Mouse (Mus musculus) cerebellum, adult 18-20 months (tissue): ENCODE measurements around the gene Matk.
"Not testable (repeated sequence)": the region's sequence is repeated elsewhere in the genome, so short reads cannot be mapped to it uniquely, and the experiment has no call there.

ENCODE experiments used
- DNase-seq, 2 experiments: peaks; one replicate each; pipeline ENCODE4 v3.0.0; 2021

Gene Matk

DNA sequence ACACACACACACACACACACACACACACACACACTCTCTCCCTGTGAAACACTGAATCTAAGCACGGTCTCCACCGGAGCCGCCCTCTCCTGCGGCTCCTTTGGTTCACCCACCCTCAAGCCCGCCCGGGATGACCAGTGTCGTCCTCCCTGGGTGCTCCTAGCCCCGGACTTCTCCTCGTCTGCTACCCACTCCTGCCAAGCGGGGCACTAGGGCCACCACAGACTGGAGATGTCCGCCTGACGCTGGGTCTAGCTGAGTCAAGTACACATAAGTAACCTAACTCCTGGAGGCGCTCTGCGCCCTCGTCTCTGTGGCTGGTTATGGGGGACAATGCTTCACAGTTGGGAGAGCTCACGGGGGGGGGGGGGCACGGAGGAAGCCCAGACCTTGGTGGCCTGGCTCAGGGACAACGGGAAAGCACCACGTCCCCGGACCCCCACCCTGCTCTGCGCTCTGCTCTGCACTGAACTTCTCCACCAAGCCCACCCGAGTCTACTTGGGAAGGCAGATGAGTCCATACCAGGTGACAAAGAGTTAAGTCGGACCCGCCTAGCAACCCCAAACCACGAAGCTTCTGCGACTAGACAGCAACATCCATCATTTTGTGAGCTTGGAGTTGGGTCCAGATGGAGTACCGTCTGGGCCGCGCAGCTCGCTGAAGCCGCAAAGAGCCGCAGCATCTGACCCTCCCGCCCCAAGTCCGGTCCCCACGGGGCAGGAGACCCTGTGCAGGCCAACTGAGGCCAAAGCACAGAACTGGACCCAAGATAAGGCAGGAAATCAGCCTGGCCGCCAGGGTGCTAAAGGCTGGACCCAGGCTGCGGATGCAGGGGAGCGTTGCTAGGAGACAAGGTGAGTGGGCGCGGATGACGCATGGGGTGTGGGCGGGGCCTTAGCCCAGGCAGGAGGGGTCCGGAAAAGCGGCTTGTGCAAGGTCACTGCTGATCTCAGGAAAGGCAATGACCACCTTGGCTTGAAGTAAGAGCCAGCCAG lies at the start of gene Matk:
Gene Matk, plus strand, starts transcription at position 512 of the 996 bp plus-strand sequence.
- peak; percentile 68 to 73 for DNase-seq

DNA sequence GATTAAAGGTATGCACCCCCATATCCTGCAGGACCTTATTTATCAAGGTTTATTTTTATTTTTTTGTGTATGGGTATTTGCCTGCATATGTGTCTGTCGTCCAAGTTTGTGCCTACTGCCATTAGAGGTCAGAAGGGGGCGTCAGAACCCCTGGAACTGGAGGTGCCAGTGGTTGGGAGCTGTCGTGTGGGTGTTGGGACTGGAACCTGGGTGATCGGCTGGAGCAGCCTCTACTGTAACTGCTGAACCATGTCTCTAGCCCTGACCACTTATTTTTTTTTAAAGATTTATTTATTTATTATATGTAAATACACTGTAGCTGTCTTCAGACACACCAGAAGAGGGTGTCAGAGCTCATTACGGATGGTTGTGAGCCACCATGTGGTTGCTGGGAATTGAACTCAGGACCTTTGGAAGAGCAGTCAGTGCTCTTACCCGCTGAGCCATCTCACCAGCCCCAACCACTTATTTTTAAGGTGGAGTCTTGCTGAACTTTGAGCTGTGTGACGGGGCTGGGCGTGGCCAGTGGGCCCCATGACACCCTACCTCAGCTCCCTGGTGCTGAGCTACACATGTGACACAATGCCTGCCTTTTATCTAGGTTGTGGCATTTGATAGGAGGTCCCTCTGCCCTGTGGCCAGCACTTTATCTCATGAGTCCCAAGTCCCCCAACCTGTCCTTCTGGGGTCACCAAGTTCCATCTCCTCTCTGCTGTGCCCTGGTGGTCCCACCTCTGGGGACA lies 49.6 kb upstream of the Matk start:
- no peak for DNase-seq

DNA sequence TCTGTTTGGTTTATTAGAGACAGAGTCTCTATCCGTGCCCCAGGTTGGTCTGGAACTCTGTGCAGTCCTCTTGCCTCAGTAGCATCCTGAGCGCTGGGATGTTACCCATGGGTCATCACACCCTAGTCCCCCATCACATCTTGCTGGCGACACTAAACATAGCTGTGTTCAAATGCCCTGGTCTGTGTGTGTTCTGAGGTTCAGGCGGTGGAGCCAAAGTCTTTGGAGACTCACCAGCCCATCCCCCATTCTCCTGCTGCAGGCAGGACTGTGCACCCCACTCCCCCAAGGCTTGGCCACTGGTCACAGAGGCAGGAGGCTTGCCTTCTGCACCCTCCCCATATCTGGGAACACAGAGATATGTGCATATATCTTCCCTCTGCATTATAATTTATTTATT lies 48.6 kb upstream of the Matk start:
- DNase-seq: no peak

DNA sequence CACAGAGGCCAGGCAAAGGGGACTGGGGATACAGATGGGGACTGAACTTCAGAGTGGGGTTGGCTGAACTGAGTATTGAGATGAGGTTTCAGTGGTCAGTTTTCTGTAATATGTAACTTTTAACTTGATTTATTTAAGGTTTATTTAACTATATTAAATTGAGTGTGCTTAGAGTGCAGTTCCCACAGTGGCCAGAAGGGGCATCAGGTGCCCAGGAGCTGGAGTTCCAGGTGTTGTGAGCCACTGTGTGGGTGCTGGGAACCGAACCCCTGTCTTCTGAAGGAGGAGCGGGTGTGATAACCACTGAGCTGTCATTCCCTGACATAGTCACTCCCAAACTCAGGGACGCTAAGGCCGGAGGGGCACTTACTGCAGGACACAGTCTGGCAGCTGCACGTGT lies 42.6 kb upstream of the Matk start:
- no peak for DNase-seq

DNA sequence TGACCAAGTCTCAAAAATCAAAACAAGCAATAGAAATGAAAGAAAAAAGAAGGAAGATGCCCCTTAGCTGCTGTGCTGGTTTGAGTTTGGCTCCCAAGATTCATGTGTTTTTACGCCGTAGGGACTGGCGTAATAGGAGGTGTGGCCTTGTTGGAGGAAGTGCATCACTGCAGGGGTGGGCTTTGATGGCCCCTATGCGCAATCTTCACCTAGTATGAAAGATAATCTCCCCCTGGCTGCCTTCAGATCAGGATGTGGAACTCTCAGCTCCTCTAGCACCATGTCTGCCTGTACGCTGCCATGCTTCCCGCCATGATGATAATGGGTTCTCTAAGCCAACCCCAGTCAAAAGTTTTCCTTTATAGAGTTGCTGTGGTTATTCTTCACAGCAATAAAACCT lies 36.5 kb upstream of the Matk start:
- no peak for DNase-seq

- DNase-seq: no peak
Observed at GRCm38 (mm10) chr10:81216810-81217209, 35.9 kb upstream of the Matk start.

DNA sequence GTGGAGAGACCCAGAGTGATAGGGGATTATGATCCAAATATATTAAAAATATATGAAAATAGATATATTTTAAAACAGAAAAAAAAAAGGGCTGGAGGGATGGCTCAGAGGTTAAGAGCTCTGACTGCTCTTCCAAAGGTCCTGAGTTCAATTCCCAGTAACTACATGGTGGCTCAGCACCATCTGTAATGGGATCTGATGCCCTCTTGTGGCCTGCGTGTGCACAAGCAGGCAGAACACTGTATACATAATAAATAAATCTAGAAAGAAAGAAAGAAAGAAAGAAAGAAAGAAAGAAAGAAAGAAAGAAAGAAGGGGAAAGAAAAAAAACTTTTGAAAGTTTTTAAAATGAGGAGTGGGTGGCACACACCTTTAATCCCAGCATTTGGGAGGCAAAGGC lies 35.5 kb upstream of the Matk start:
- DNase-seq: peak in 1 of 2 experiments; percentile 39

- DNase-seq: peak; percentile 70 to 79
Observed at GRCm38 (mm10) chr10:81217964-81218363, 34.8 kb upstream of the Matk start.

- DNase-seq: no peak
Observed at GRCm38 (mm10) chr10:81221402-81222015, 31.2 kb upstream of the Matk start.

- not testable (repeated sequence) for DNase-seq
Observed at GRCm38 (mm10) chr10:81223731-81224130, 29.0 kb upstream of the Matk start.

- DNase-seq: peak; percentile 51 to 66
Observed at GRCm38 (mm10) chr10:81229735-81230437, 22.8 kb upstream of the Matk start.

DNA sequence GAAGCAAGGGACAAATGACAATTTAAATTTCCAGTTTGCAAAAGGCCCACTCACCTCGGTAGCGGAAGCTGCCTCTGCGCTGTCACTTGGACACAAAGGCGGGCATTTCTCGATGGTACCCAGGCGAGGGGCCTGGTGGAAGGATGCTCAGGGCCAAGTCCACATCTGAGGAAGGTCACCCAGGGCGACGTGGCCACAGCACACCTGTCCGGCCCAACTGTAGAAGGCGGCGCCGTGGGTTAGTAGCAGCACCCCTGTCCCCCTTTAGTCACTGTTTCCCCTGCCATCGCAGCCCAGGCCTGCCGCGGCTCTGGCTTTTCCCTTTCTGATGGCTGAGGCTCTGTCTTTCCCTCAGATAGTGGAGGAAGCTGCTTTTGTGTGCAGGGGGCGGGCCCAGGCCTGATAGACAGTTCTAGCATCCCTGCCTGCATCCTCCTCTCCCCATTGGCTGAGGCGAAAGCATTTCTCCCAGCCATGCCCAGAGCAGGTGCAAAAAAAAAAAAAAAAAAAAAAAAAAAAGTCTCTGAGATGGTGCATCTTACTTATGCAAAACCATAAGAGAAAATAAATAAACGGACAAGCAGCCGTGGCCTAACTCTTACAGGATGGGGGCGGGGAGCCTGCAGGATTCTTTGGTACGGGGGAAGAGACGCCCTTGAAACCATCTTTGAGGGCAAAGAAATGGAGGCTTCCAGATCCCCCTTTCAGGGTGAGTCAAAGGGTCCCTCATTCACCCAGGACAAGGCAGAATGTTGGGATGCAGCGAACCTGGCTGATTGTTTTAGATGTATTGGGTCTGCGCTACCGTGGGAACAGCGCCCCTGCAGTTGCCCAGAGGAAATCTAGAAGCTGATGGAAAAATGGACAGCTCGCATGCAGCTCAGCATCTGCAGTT lies 22.1 kb upstream of the Matk start, which contains the start of gene Atcay:
Gene Atcay, minus strand, starts transcription at position 396 of the 895 bp plus-strand sequence.
- peak; percentile 85 to 92 for DNase-seq

- DNase-seq: peak in 1 of 2 experiments; percentile 31
Observed at GRCm38 (mm10) chr10:81231436-81231835, 21.3 kb upstream of the Matk start.

GRCm38 (mm10) chr10:81232580-81233225 lies 20.0 kb upstream of the Matk start, which contains the start of gene Zfr2:
Gene Zfr2 (plus strand): TSS chr10:81233155.
- DNase-seq: peak; percentile 96 to 97

- no peak for DNase-seq
Observed at GRCm38 (mm10) chr10:81233226-81233585, 19.5 kb upstream of the Matk start.

DNA sequence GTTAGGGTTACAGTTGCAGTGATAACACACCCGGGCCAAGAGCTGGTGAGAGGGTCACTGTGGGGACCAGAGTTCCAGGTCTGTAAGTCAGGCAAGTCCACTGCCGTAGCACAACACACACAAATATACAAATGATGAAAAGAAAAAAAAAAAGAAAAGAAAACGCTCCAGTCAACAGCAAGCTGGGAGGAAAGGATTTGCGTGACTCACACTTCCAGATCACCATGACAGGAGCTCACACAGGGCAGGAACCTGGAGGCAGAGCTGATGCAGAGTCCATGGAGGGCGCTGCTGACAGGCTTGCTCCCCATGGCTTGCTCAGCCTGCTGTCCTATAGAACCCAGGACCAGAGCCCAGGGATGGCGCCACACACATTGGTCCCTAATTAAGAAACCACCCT lies 18.5 kb upstream of the Matk start:
- DNase-seq: no peak

- DNase-seq: no peak
Observed at GRCm38 (mm10) chr10:81236471-81237268, 16.1 kb upstream of the Matk start.

DNA sequence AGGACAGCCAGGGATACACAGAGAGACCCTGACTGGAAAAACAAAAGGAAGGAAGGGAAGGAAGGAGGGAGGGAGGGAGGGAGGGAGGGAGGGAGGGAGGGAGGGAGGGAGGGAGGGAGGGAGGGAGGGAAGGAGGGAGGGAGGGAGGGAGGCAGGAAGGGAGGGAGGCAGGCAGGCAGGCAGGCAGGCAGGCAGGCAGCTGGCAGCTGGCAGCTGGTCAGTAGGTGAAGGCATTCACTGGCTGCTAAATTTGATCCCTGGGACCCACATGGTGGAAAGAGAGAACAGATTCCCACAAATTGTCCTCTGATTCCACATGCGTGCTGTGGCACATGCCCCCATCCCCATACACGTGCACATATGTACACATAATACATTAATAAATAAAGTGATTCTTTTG lies 14.1 kb upstream of the Matk start:
- no peak for DNase-seq

DNA sequence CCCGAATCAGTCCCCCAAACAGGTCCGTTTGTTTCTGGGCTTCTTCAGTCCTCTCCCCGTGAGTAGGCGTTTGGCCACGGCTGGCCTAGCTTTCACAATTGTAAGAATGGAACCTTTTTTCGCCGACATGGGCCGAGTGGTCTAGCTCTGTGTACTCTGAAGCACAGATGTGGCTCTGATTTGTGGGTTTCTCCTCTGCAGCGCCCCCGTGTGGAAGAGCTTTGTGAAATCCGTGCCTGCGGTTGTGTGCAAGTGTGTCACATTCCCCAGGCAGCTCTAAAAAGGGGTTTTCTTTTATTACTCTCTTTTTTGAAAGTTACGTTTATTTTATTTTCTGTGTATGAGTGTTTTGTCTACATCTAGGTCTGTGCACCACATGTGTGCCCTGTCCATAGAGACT lies 11.9 kb upstream of the Matk start:
- DNase-seq: peak in 1 of 2 experiments; percentile 68

DNA sequence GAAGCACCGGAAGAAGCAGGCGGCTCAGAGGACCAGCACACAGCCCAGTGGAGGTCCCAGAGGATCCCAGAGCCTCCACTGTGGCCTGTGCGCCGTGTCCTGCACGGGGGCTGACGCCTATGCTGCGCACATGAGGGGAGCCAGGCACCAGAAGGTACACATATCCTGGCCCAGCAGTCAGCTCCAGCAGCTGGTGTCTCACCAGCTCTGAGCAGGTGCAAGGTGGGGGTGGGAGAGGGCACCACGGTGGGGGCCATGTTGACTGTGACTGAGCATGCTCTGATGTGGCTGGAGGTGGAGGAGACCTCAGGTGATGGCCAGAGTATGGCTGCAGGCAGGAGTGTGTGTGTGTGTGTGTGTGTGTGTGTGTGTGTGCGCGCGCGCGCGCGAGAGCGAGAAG lies 10.7 kb upstream of the Matk start:
- DNase-seq: no peak
